Mouse (Mus musculus): ENCODE results near the gene Krt81. TPM values are rescaled to one million over a fixed set of nuclear protein-coding genes. Genes with fewer than 3 reads are reported as not detected.

The Krt81 gene
- polyA plus RNA-seq (2012; rRNA removed; ENCODE audit: low replicate concordance), result not detected in 2 replicates

DNA sequence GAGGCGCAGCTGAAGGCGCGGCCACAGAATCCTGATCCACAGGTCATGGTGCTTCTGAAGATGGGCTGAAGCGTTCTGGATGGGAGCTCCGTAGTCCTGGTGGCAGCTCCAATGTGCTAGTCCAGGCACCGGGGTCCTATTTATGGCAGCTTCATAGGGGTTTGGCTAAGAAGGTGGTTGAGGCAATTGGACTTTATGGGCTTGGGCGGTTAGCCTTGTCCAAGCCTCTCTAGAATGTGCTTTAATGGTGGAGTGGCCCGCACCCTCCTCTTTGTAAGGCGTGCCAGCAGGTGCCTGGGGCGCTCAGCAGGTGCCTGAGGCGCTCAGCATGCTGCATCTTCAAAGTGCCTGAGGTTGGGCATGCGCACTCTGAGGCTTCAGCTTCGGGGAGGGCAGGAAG, at the start of gene Krt81:
TSS of gene Krt81 (minus strand) at position 101 of the 400 bp plus-strand sequence.

DNA sequence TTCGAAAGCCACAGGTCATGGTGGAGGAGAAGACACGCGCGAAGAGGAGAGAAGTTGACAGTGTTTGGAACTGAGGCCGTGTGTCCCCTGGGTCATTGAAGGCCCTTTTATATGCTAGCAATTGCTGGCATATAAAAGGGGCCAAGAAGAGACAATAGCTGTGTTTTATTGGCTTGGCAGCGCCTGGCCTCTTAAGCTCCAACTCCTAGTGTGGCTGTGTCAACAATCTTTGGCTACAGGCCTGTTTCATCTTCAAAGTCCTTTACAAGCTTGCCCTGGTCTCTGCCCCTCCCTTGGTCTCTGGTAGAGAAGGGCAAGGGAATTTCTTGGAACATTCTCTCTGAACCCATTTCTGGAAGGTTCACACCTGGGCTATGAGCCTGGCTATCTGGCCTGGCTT, 27.9 kb upstream of the Krt81 start, which contains the start of gene Krt83:
TSS of gene Krt83 (minus strand) at position 82 of the 400 bp plus-strand sequence.

GRCm38 (mm10) chr15:101472952-101473528, 9.5 kb upstream of the Krt81 start, which contains the start of gene Krt86:
TSS of gene Krt86 (plus strand) at chr15:101473478.

DNA sequence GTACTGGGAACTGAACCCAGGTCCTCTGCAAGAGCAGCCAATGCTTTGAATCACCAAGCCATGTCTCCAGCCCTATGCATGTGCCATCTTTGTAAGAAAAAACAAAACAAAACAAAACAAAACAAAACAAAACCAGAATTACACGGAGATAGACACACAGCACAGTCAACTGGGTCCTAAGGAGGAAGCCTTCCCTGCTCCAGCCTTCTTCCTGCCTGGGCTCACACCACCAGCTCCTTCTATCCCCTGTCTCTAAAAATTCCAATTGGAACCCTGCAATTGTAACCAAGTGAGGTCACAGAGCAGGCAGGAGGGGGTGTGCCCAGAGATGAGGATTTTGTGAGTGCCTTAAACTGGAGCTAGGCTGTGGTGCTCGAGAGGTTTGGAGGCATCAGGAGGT, 16.1 kb downstream of the Krt81 start, which contains the start of gene Krt88:
TSS of gene Krt88 (plus strand) at position 301 of the 400 bp plus-strand sequence.

DNA sequence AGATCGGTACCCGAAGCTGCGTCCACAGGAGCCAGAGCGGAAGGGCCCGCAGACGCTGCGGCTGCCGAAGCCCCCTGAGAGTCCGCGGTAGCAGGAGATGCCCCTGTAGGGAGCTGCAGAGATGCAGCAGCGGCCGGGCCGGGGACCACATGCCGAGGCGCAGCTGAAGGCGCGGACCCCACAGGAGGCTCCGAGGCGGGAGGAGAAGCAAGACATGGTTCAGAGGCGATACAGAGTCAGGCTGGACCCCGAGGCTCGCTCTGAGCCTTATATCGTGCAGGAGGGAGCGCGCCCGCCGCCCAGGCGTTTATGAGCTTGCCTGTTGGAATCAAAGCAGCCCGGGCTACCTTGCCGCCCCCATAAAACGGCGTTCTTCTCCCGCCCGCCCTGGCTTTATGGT, 25.0 kb downstream of the Krt81 start, which contains the start of gene Krt87:
TSS of gene Krt87 (minus strand) at position 250 of the 400 bp plus-strand sequence.

DNA sequence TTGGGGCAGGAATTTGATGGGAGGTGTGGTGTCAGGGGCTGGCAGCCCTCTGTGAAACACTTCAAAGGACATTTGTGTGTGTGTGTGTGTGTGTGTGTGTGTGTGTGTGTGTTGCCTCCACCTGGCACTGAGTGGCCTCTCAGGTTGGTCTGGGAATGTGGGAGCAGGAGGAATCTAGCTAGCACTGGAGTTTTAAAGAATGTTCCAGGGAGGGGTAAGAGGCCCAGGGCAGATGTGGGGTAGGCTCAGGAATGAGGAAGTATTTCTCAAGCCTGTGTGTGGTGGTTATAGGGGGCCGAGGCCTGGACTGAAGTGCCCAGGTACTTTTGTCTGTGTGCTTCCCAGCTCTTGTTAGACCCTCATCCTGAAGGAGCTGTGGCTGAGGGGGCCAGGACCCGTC, 52.8 kb downstream of the Krt81 start, which contains the start of gene Krt7:
TSS of gene Krt7 (plus strand) at position 269 of the 400 bp plus-strand sequence.

Other genes with a start within 250 kb of the Krt81 start
- 11.1 and 12.9 TPM in 2 replicates for gene Grasp, start 239.6 kb downstream of the Krt81 start, polyA plus RNA-seq (2012; rRNA removed; ENCODE audit: low replicate concordance)
- 7.1 and 11.9 TPM in 2 replicates for gene Nr4a1, start 209.5 kb downstream of the Krt81 start, polyA plus RNA-seq (2012; rRNA removed; ENCODE audit: low replicate concordance)
- 23.4 and 25.2 TPM in 2 replicates for gene Atg101, start 179.5 kb downstream of the Krt81 start, polyA plus RNA-seq (2012; rRNA removed; ENCODE audit: low replicate concordance)
- 0.07 and 0.27 TPM in 2 replicates for gene 6030408B16Rik, start 170.5 kb downstream of the Krt81 start, polyA plus RNA-seq (2012; rRNA removed; ENCODE audit: low replicate concordance)
- gene Krt80, start 93.6 kb downstream of the Krt81 start, polyA plus RNA-seq (2012; rRNA removed; ENCODE audit: low replicate concordance), result 0.53 and 2.5 TPM in 2 replicates
- 24.5 and 50.1 TPM in 2 replicates for gene Krt7, start 52.7 kb downstream of the Krt81 start, polyA plus RNA-seq (2012; rRNA removed; ENCODE audit: low replicate concordance)
- 0.51 TPM in 1 of 2 replicates, not detected in the other for gene Krt87, start 24.9 kb downstream of the Krt81 start, polyA plus RNA-seq (2012; rRNA removed; ENCODE audit: low replicate concordance)
- gene Krt88, start 16.0 kb downstream of the Krt81 start, polyA plus RNA-seq (2012; rRNA removed; ENCODE audit: low replicate concordance), result 0.28 TPM in 1 of 2 replicates, not detected in the other
- gene Krt86, start 9.7 kb upstream of the Krt81 start, polyA plus RNA-seq (2012; rRNA removed; ENCODE audit: low replicate concordance), result not detected in 2 replicates
- 0.07 TPM in 1 of 2 replicates, not detected in the other for gene Krt83, start 27.8 kb upstream of the Krt81 start, polyA plus RNA-seq (2012; rRNA removed; ENCODE audit: low replicate concordance)
- not detected in 2 replicates for gene Gm49425, start 53.5 kb upstream of the Krt81 start, polyA plus RNA-seq (2012; rRNA removed; ENCODE audit: low replicate concordance)
- gene Krt84, start 69.1 kb upstream of the Krt81 start, polyA plus RNA-seq (2012; rRNA removed; ENCODE audit: low replicate concordance), result not detected in 2 replicates
- gene Krt82, start 86.9 kb upstream of the Krt81 start, polyA plus RNA-seq (2012; rRNA removed; ENCODE audit: low replicate concordance), result not detected in 2 replicates
- not detected in 2 replicates for gene Krt90, start 99.2 kb upstream of the Krt81 start, polyA plus RNA-seq (2012; rRNA removed; ENCODE audit: low replicate concordance)
- not detected in 2 replicates for gene Krt75, start 110.2 kb upstream of the Krt81 start, polyA plus RNA-seq (2012; rRNA removed; ENCODE audit: low replicate concordance)
- gene Gm5414, start 164.4 kb upstream of the Krt81 start, polyA plus RNA-seq (2012; rRNA removed; ENCODE audit: low replicate concordance), result not detected in 2 replicates
- not detected in 2 replicates for gene Gm5478, start 183.6 kb upstream of the Krt81 start, polyA plus RNA-seq (2012; rRNA removed; ENCODE audit: low replicate concordance)
- not detected in 2 replicates for gene Krt6b, start 216.5 kb upstream of the Krt81 start, polyA plus RNA-seq (2012; rRNA removed; ENCODE audit: low replicate concordance)
- not detected in 2 replicates for gene Krt6a, start 230.6 kb upstream of the Krt81 start, polyA plus RNA-seq (2012; rRNA removed; ENCODE audit: low replicate concordance)
- gene Krt5, start 249.1 kb upstream of the Krt81 start, polyA plus RNA-seq (2012; rRNA removed; ENCODE audit: low replicate concordance), result not detected in 2 replicates

Measured in duodenum, adult 2 months (tissue).